Mouse (Mus musculus) G1E (cell line): ENCODE data around the gene Lrrc66.

Source experiments
- CTCF ChIP-seq: IDR thresholded peaks from 2 replicates; pipeline ENCODE4 v1.5.1; 2012; ENCODE audit warnings: low read depth, low read length, inconsistent platforms, mixed read lengths
- GATA1 ChIP-seq: IDR thresholded peaks from 2 replicates; pipeline ENCODE4 v1.6.1; 2012; ENCODE audit warnings: borderline replicate concordance, low read length, inconsistent platforms, mixed read lengths
- TAL1 ChIP-seq: conservative IDR thresholded peaks from 2 replicates; pipeline ENCODE4 v1.6.1; 2012; ENCODE audit warnings: low read depth, low read length, inconsistent platforms, mixed read lengths

DNA sequence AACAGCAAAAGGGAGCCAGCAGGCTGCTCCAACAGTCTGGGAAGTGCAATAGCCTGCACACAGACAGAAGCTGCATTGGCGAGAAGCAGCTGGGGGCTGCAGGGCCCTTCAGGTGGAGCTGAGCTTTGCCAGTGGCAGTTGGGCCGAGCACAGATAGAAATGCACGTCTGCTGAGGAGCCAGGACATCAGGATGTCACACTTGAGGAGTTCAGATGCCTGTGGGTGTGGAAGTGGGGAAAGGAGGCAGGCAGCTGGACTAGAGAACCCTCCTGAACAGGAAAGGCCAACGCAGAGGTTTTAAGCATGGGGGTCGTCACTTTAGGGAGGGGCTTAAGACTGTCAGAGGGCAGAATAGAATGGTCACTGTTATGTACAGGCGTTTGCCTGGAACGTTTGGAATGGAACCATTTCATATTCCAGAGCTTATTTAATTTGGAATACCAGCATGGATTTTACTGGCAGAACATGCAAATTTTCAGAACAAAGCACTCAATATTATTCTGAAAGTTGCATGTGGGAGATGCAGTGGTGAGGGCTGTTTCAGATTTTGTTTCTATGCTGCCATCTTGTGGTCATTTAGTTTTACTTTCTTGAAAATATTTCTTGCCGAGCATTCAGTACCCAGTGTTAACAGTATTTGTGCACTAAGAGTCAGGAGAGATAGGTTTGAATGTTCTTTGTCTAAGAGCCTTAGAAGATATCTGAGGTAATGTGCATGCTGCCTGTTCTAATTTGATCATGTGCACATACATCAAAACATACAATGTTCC, 5.2 kb upstream of the Lrrc66 start:
- TF ChIP-seq TAL1 (no peak), CTCF (no peak), GATA1 (no peak)
